Mouse (Mus musculus): ENCODE measurements around the gene Stox2. TPM values are rescaled to one million over a fixed set of nuclear protein-coding genes. Genes with fewer than 3 reads are reported as not detected.

Stox2 gene
- polyA plus RNA-seq, 1 experiment = not detected

DNA sequence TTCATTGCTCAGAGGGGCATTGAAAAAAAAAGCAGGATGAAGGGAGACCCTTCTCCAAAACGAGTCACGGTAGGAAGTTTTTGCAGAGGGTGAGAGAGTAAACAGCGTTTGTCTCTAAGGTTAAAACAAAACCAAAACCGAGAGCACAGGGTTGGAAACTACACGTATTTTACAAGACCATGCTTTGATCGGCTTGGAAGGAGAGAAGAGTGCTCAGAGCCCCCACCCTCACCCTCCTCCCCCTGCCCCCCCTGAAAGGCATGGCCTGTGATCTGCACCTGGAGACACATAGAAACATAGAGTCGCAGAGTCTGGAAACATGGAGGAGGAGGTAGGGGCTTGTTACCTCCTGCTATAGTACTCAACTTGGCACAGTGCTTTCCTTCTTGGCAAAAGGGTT, 272.3 kb downstream of the Stox2 start:
- TF ChIP-seq GATA1 (IDR thresholded peaks at IDR 0.05; ENCODE audit: low read length) = no peak

DNA sequence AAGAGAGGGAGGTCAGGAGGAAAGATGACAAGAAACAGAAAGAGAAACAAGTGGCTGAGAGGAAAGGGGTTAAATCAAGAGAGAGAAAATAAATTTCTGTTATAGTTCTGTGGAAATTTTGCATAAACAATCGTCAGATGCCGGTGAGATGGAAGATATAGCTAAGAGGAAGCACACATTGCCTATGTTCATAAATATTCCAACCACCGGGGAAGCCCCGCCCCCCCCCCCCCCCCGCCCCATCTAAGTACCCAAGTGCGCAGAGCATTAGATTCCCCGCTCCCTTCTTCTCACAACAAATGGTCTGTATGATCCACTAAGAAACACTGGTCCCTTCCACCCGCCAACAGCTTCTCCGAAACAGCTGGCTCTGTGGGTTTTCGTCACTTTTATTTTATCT, 273.3 kb downstream of the Stox2 start:
- no peak for TF ChIP-seq GATA1 (IDR thresholded peaks at IDR 0.05; ENCODE audit: low read length)

GRCm38 (mm10) chr8:47160688-47161087, 285.5 kb downstream of the Stox2 start:
- no peak for TF ChIP-seq GATA1 (IDR thresholded peaks at IDR 0.05; ENCODE audit: low read length)

DNA sequence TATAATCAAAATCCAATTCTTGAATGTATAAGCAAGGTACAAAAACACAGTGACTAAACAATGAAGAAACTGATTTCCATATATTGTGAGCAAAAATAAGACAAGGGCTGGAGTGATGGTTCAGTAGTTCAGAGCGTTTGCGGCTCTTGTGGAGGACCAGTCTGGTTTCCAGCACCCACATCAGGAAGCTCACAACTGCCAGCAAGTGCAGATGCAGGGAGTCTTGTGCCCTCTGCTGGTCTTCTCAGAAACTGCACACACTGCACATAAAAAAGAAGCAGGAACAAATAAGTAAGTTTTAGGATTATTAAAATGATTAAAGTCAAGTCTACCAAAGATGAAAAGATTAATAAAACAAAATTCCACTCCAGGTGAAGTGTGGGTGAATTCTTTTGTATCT, 291.6 kb downstream of the Stox2 start:
- TF ChIP-seq GATA1 (IDR thresholded peaks at IDR 0.05; ENCODE audit: low read length) = no peak

DNA sequence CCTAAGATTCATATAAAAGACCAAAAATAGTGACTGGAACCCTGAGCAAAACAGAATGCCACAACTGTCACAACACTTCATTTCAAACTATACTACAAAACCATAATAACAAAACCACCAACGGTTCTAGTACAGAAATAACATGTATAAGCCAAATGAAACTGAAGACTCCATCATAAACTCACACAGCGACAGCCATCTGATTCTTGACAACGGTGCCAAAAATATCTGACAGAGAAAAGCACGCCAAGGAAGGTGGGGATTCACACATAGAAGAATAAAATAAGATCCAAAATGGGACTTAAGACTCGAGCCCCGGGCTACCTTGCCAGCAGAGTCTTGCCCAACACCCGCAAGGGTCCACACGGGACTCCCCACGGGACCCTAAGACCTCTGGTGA, 300.9 kb downstream of the Stox2 start:
- no peak for TF ChIP-seq GATA1 (IDR thresholded peaks at IDR 0.05; ENCODE audit: low read length)

- TF ChIP-seq GATA1 (IDR thresholded peaks at IDR 0.05; ENCODE audit: low read length) = no peak
Measured at GRCm38 (mm10) chr8:47136047-47136446, 310.1 kb downstream of the Stox2 start.

GRCm38 (mm10) chr8:47135586-47135985, 310.6 kb downstream of the Stox2 start:
- no peak for TF ChIP-seq GATA1 (IDR thresholded peaks at IDR 0.05; ENCODE audit: low read length)

DNA sequence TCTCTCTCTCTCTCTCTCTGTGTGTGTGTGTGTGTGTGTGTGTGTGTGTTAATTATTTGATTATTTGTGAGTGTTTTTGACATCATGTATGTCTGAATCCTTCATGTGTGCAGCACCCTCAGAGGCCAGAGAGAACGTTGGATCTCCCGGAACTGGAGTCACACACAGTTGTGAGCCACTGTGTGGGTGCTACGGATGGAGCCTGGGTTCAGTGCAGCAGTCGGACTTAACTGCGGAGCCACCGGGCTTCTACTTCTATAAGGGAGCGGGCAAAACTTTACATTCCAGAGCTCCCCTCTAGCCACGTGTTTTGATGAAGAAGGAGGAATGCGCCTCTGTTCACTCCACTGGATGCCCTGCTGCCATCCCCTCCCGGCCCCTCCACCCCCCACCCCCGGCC, 311.4 kb downstream of the Stox2 start:
- TF ChIP-seq GATA1 (IDR thresholded peaks at IDR 0.05; ENCODE audit: low read length) = no peak

- TF ChIP-seq GATA1 (IDR thresholded peaks at IDR 0.05; ENCODE audit: low read length) = no peak
Measured at GRCm38 (mm10) chr8:47133381-47133780, 312.8 kb downstream of the Stox2 start.

Other genes with a start within 250 kb of the Stox2 start
- gene Trappc11, start 87.1 kb upstream of the Stox2 start, polyA plus RNA-seq (2012) = 8.9 TPM in 2 replicates
- gene Rwdd4a, start 87.3 kb upstream of the Stox2 start, polyA plus RNA-seq (2012) = 11.1 and 18.2 TPM in 2 replicates
- 5.9 and 9.0 TPM in 2 replicates for gene Ing2, start 229.2 kb upstream of the Stox2 start, polyA plus RNA-seq (2012)